Mouse (Mus musculus) midbrain, postnatal 0 days (tissue): ENCODE measurements at regions not wholly inside any gene's neighbourhood (a gene's known extent, or its start where the extent isn't known, plus 50 kb on each side); places are given as distances from the start of the nearest gene placed in this dataset.
A peak's percentile ranks its signal among the peaks of the same experiment; 100 is the strongest.

Experiments used
- ATAC-seq: fragments of 200-750 bp; cut with Nextera tagmentation; 2 replicates; pipeline ENCODE4 v1.8.0; 2017; ENCODE audit warnings: moderate number of reproducible peaks, mild to moderate bottlenecking, moderate TSS enrichment, moderate library complexity; ENCODE audit not compliant: low FRiP score
- DNase-seq: peaks from one replicate; pipeline ENCODE4 v3.0.0-alpha.2; 2015; ENCODE audit warnings: low spot score
- H3K27ac ChIP-seq: fragments of 300-500 bp; sonication (generic); 2 replicates; pipeline ENCODE4 v1.5.1; 2014; ENCODE audit warnings: low read depth, mild to moderate bottlenecking, low read length, mixed read lengths
- H3K27me3 ChIP-seq: fragments of 300-500 bp; sonication (generic); 2 replicates; pipeline ENCODE4 v1.6.1; 2014; ENCODE audit warnings: low read length, control low read depth, mixed read lengths; ENCODE audit not compliant: insufficient read depth
- H3K36me3 ChIP-seq: fragments of 300-500 bp; sonication (generic); 2 replicates; pipeline ENCODE4 v1.6.1; 2014; ENCODE audit warnings: low read length, control low read depth, mixed read lengths; ENCODE audit not compliant: insufficient read depth
- H3K4me1 ChIP-seq: fragments of 300-500 bp; sonication (generic); 2 replicates; pipeline ENCODE4 v1.6.1; 2014; ENCODE audit warnings: mild to moderate bottlenecking, control low read depth, antibody characterized with exemption, low read length, mixed read lengths; ENCODE audit not compliant: insufficient read depth
- H3K4me2 ChIP-seq: fragments of 300-500 bp; sonication (generic); 2 replicates; pipeline ENCODE4 v1.6.1; 2014; ENCODE audit warnings: low read depth, mild to moderate bottlenecking, low read length, mixed read lengths; ENCODE audit not compliant: poor library complexity, severe bottlenecking
- H3K4me3 ChIP-seq: fragments of 300-500 bp; sonication (generic); 2 replicates; pipeline ENCODE4 v1.5.1; 2014; ENCODE audit warnings: low read depth, mild to moderate bottlenecking, low read length, moderate library complexity
- H3K9ac ChIP-seq: fragments of 300-500 bp; sonication (generic); replicated peaks from 2 replicates; pipeline ENCODE4 v1.6.1; 2014; ENCODE audit warnings: mild to moderate bottlenecking, low read length, moderate library complexity, mixed read lengths; ENCODE audit not compliant: poor library complexity, severe bottlenecking
- H3K9me3 ChIP-seq: fragments of 300-500 bp; sonication (generic); 2 replicates; pipeline ENCODE4 v1.6.1; 2016; ENCODE audit warnings: low read length, control low read depth
- CTCF ChIP-seq: IDR thresholded peaks from 2 replicates; pipeline ENCODE4 v1.5.1; 2016; ENCODE audit warnings: antibody characterized with exemption, mild to moderate bottlenecking
- WGBS: fragments of 180-500 bp; shearing (Covaris S2); extraction: QIAGEN DNeasy Blood & Tissue Kit; methylation state at CpG from one replicate; pipeline ENCODE4 v1.1.7; 2014; 5-methylcytosine and 5-hydroxymethylcytosine counted together

GRCm38 (mm10) chr1:193544804-193545203 is 174.7 kb upstream of the Camk1g start:
- H3K4me2 ChIP-seq, result no peak overlapping the region
- H3K4me1 ChIP-seq, result no peaks in the 10 kb centered on the region; the same call in 1 of the 2 replicates
- H3K36me3 ChIP-seq, result no peaks in the 10 kb centered on the region
- H3K9me3 ChIP-seq, result no peaks in the 10 kb centered on the region
- H3K27ac ChIP-seq, result no peak overlapping the region
- ATAC-seq (no peak), DNase-seq (no peak)
- TF ChIP-seq CTCF, result no peak
- no peaks in the 10 kb centered on the region for H3K27me3 ChIP-seq
- no peak overlapping the region for H3K4me3 ChIP-seq
- no peak overlapping the region for H3K9ac ChIP-seq

GRCm38 (mm10) chr1:193543834-193544233 is 173.7 kb upstream of the Camk1g start:
- TF ChIP-seq CTCF, result no peak
- H3K4me3 ChIP-seq, result no peak overlapping the region
- no peak overlapping the region for H3K27ac ChIP-seq
- no peaks in the 10 kb centered on the region for H3K9me3 ChIP-seq
- H3K4me1 ChIP-seq, result no peaks in the 10 kb centered on the region; the same call in 1 of the 2 replicates
- no peak for DNase-seq
- no peak overlapping the region for H3K4me2 ChIP-seq
- WGBS, result 88% methylated on average over 3 of the region's 3 CpGs
- no peaks in the 10 kb centered on the region for H3K36me3 ChIP-seq
- no peak for ATAC-seq
- H3K9ac ChIP-seq, result no peak overlapping the region
- no peaks in the 10 kb centered on the region for H3K27me3 ChIP-seq

GRCm38 (mm10) chr1:193543284-193543683 is 173.2 kb upstream of the Camk1g start:
- H3K36me3 ChIP-seq, result no peaks in the 10 kb centered on the region
- no peak overlapping the region for H3K27ac ChIP-seq
- no peak overlapping the region for H3K4me2 ChIP-seq
- 69% methylated on average over 4 of the region's 4 CpGs for WGBS
- DNase-seq, result no peak
- no peak for ATAC-seq
- no peaks in the 10 kb centered on the region for H3K9me3 ChIP-seq
- no peak overlapping the region for H3K4me3 ChIP-seq
- H3K4me1 ChIP-seq, result no peaks in the 10 kb centered on the region; the same call in 1 of the 2 replicates
- TF ChIP-seq CTCF, result no peak
- no peaks in the 10 kb centered on the region for H3K27me3 ChIP-seq
- no peak overlapping the region for H3K9ac ChIP-seq

GRCm38 (mm10) chr1:193541934-193542580 is 172.0 kb upstream of the Camk1g start:
- ATAC-seq, result 0 out of 2 replicates have a peak, but pooled peaks have one; percentile 42
- no peaks in the 10 kb centered on the region; the same call in 1 of the 2 replicates for H3K4me1 ChIP-seq
- WGBS, result 21% methylated on average over 13 of the region's 13 CpGs
- no peak overlapping the region for H3K9ac ChIP-seq
- H3K9me3 ChIP-seq, result no peaks in the 10 kb centered on the region
- TF ChIP-seq CTCF, result no peak
- H3K27me3 ChIP-seq, result no peaks in the 10 kb centered on the region
- H3K27ac ChIP-seq, result no peak overlapping the region
- H3K4me3 ChIP-seq, result no peak overlapping the region
- DNase-seq, result peak; percentile 29
- H3K36me3 ChIP-seq, result no peaks in the 10 kb centered on the region
- no peak overlapping the region for H3K4me2 ChIP-seq

GRCm38 (mm10) chr1:193541281-193541680 is 171.2 kb upstream of the Camk1g start:
- no peaks in the 10 kb centered on the region for H3K36me3 ChIP-seq
- DNase-seq, result no peak
- WGBS, result 77% methylated on average over 4 of the region's 4 CpGs
- H3K9ac ChIP-seq, result no peak overlapping the region
- H3K9me3 ChIP-seq, result no peaks in the 10 kb centered on the region
- no peak overlapping the region for H3K4me3 ChIP-seq
- ATAC-seq, result no peak
- H3K4me1 ChIP-seq, result no peaks in the 10 kb centered on the region; the same call in 1 of the 2 replicates
- H3K27me3 ChIP-seq, result no peaks in the 10 kb centered on the region
- H3K4me2 ChIP-seq, result no peak overlapping the region
- H3K27ac ChIP-seq, result no peak overlapping the region
- TF ChIP-seq CTCF, result no peak

- Histone ChIP-seq H3K4me1 (no peaks in the 10 kb centered on the region; the same call in 1 of the 2 replicates), H3K4me2 (no peak overlapping the region), H3K4me3 (no peak overlapping the region), H3K27ac (no peak overlapping the region), H3K36me3 (no peaks in the 10 kb centered on the region), H3K9ac (no peak overlapping the region), H3K27me3 (0 out of 2 replicates have a peak, but pooled peaks cover 3% of the 10 kb centered on the region), H3K9me3 (no peaks in the 10 kb centered on the region)
- no peak for DNase-seq
- no peak for ATAC-seq
- no peak for TF ChIP-seq CTCF
- 70% methylated on average over 5 of the region's 5 CpGs for WGBS
Observed at GRCm38 (mm10) chr1:193540486-193540885, 170.4 kb upstream of the Camk1g start.
